Mouse (Mus musculus) neural tube, embryonic 15.5 days (tissue): ENCODE data around the gene Cdh16. TPM values are rescaled to one million over a fixed set of nuclear protein-coding genes. Genes with fewer than 3 reads are reported as not detected.
A peak's percentile ranks its signal among the peaks of the same experiment; 100 is the strongest.

ENCODE experiments used
- ATAC-seq: fragments of 200-750 bp; cut with Nextera tagmentation; 2 replicates; pipeline ENCODE4 v1.8.0; 2017; ENCODE audit warnings: mild to moderate bottlenecking, moderate TSS enrichment, moderate library complexity; ENCODE audit not compliant: low FRiP score
- H3K27ac ChIP-seq: fragments of 300-500 bp; sonication (generic); replicated peaks from 2 replicates; pipeline ENCODE4 v1.5.1; 2015; ENCODE audit warnings: mild to moderate bottlenecking, inconsistent platforms
- H3K27me3 ChIP-seq: fragments of 300-500 bp; sonication (generic); replicated peaks from 2 replicates; pipeline ENCODE4 v1.6.1; 2015; ENCODE audit warnings: inconsistent platforms
- H3K36me3 ChIP-seq: fragments of 300-500 bp; sonication (generic); 2 replicates; pipeline ENCODE4 v1.6.1; 2015; ENCODE audit warnings: inconsistent platforms
- H3K4me1 ChIP-seq: fragments of 300-500 bp; sonication (generic); 2 replicates; pipeline ENCODE4 v1.6.1; 2015; ENCODE audit warnings: inconsistent platforms
- H3K4me2 ChIP-seq: fragments of 300-500 bp; sonication (generic); 2 replicates; pipeline ENCODE4 v1.6.1; 2015; ENCODE audit warnings: inconsistent platforms, mild to moderate bottlenecking, moderate library complexity
- H3K4me3 ChIP-seq: fragments of 300-500 bp; sonication (generic); replicated peaks from 2 replicates; pipeline ENCODE4 v1.5.1; 2015; ENCODE audit warnings: mild to moderate bottlenecking, inconsistent platforms
- H3K9ac ChIP-seq: fragments of 300-500 bp; sonication (generic); replicated peaks from 2 replicates; pipeline ENCODE4 v1.6.1; 2015; ENCODE audit warnings: mild to moderate bottlenecking, inconsistent platforms
- H3K9me3 ChIP-seq: fragments of 300-500 bp; sonication (generic); replicated peaks from 2 replicates; pipeline ENCODE4 v1.6.1; 2016; ENCODE audit warnings: inconsistent platforms
- WGBS: fragments of 180-500 bp; shearing (Covaris S2); methylation state at CpG from one replicate; pipeline ENCODE4 v1.1.7; 2015; ENCODE audit warnings: mixed read lengths; 5-methylcytosine and 5-hydroxymethylcytosine counted together
- polyA plus RNA-seq: library from polyadenylated mRNA; unstranded; fragments of >200 nt; fragmentation: Nextera tagmentation; extraction: Ambion mirVana; gene quantifications from 2 replicates; pipeline ENCODE4 v1.2.1, GENCODE M21; 2015

Cdh16 gene
- polyA plus RNA-seq, 1 experiment from 2014 or later: not detected

DNA sequence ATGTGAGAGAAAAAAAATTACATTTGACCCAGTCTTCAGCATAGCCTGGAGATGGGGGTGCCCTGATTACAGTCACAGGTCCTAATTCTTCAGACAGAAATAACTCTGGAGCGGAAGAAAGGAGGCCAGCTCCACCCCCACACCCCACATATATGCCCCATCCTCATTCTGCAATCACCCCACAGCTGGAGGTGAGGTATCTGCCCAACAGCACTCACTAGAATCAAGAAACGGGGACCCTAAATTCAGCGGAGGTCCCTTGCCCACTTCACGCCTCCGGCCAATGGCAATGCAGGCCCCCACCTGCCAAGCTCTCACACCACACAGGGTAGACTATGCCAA lies 58.8 kb downstream of the Cdh16 start:
- Histone ChIP-seq H3K4me2 (no peak overlapping the region), H3K9ac (no peak overlapping the region)
- 0 out of 2 replicates have a peak, but pooled peaks have one; percentile 14 for ATAC-seq

DNA sequence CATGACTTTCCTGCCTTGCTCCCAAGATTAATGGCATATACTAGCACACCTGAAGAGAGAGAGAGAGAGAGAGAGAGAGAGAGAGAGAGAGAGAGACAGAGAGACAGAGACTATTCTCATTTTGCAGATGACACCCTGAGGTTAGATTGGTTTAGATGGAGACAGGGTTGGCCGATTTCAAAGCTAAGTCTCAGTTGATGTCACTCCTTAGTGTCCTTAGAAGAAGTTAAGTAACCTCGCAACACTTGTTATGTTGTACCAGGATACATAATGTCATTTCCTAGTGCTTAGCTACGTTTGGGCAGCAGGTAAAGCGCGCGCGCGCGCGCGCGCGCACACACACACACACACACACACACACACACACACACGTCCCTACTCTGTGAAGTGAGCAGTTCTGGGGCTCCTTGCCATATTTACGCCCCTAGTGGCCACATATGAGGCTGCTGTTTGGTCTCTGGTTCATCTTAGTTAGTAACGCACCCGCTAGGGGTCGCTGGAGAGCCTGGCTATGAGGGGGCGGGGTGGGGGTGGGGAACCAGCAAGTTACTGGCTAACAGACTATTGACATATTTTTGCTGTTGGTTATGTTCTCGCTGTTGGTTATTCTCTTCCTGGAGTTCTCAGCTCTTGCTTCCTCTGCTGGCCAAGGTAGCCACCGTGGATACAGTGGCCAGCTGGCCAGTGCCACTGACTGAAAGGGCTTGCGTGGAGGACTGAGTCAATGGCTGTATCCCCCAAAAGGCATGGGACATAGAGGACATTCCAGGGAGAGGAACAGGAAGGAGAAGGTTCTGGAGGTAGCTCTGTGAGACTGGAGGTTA lies 59.4 kb downstream of the Cdh16 start:
- peak; percentile 75 for ATAC-seq
- 17% methylated on average over 22 of the region's 22 CpGs for WGBS
- peak overlapping the region; percentile 35 for H3K4me2 ChIP-seq

More for the DNA sequence above, 58.8 kb downstream of the Cdh16 start:
- 93% methylated on average over 5 of the region's 5 CpGs for WGBS
- H3K27me3 ChIP-seq: 0 out of 2 replicates have a peak, but pooled peaks cover 2% of the 10 kb centered on the region
- no peaks in the 10 kb centered on the region for H3K9me3 ChIP-seq
- no peaks in the 10 kb centered on the region for H3K36me3 ChIP-seq
- H3K4me1 ChIP-seq: 0 out of 2 replicates have a peak, but pooled peaks cover 2% of the 10 kb centered on the region
- no peak overlapping the region for H3K4me3 ChIP-seq
- H3K27ac ChIP-seq: no peak overlapping the region

DNA sequence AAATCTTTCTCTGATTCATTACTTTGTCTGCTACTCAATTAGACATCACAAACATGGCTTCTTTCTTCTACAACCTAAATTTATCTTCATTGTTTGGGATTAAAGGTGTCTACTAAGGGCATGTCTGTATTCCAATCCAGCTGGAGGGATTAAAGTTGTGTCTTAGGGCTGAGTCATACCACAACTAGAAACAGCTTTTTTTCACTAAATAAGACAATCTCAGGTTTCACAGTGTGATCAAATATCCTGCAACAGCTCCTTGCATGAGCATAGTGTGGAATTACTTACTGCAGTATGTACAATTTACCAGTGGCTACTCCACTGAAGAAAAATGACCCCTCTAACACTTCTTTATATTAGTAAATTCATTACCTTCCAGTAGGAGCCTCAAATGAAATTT lies 63.5 kb downstream of the Cdh16 start:
- Histone ChIP-seq H3K27ac (no peak overlapping the region), H3K4me3 (no peak overlapping the region), H3K27me3 (0 out of 2 replicates have a peak, but pooled peaks cover 2% of the 10 kb centered on the region), H3K9ac (no peak overlapping the region), H3K4me1 (0 out of 2 replicates have a peak, but pooled peaks cover 2% of the 10 kb centered on the region), H3K9me3 (no peaks in the 10 kb centered on the region), H3K4me2 (no peak overlapping the region), H3K36me3 (no peaks in the 10 kb centered on the region)
- ATAC-seq: no peak

More for the DNA sequence above, 59.4 kb downstream of the Cdh16 start:
- Histone ChIP-seq H3K27ac (no peak overlapping the region), H3K9ac (no peak overlapping the region), H3K36me3 (no peaks in the 10 kb centered on the region), H3K27me3 (0 out of 2 replicates have a peak, but pooled peaks cover 2% of the 10 kb centered on the region), H3K4me3 (no peak overlapping the region), H3K4me1 (0 out of 2 replicates have a peak, but pooled peaks cover 2% of the 10 kb centered on the region), H3K9me3 (no peaks in the 10 kb centered on the region)

DNA sequence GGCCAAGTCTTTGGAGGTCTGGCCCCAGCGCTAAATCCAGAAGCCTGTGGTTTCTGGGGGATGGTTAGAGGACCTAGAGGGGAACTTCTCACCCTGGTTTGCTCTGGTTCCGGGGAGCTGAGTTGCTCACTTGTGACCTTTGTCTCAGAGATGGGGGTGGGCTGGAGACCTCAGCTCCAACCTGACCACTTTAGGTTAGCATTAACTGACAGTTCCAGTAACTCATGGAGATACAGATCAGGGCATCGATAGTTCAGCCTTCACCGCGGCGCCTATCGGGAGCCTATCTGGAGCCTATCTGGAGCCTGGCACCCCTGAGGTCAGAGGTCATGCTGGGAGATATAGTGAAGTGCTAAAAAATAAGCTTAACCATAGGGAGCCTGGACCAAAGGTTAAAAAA lies 67.0 kb downstream of the Cdh16 start:
- no peak overlapping the region for H3K9ac ChIP-seq
- H3K27ac ChIP-seq: no peak overlapping the region
- no peaks in the 10 kb centered on the region for H3K27me3 ChIP-seq
- WGBS: 93% methylated on average over 7 of the region's 7 CpGs
- ATAC-seq: no peak
- H3K4me1 ChIP-seq: no peaks in the 10 kb centered on the region
- no peak overlapping the region for H3K4me3 ChIP-seq
- H3K4me2 ChIP-seq: no peak overlapping the region
- no peaks in the 10 kb centered on the region for H3K36me3 ChIP-seq
- H3K9me3 ChIP-seq: no peaks in the 10 kb centered on the region

DNA sequence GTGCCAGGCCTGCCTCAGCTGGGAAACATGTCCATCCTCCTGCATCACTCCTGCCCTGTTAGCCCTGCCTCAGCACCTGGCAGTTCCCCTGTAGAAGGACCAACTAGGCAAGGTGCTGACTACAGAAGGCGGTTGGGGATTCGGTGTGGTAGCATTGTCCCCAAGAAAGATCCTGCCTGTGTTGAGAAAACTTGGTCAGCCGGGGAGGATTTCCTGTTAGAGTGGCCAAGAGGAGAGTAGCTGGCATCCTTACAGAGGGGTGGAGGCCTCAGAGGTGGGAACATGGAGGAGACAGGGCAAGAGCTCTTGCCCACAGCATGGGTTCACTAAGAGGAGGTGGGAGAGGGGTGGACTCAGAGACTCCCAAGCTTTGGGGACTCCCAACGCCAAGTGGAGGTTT lies 69.0 kb downstream of the Cdh16 start:
- H3K36me3 ChIP-seq: no peaks in the 10 kb centered on the region
- H3K27me3 ChIP-seq: no peaks in the 10 kb centered on the region
- no peaks in the 10 kb centered on the region for H3K4me1 ChIP-seq
- H3K4me3 ChIP-seq: no peak overlapping the region
- ATAC-seq: no peak
- 91% methylated on average over 4 of the region's 4 CpGs for WGBS
- no peak overlapping the region for H3K27ac ChIP-seq
- H3K4me2 ChIP-seq: no peak overlapping the region
- H3K9me3 ChIP-seq: no peaks in the 10 kb centered on the region
- no peak overlapping the region for H3K9ac ChIP-seq

Other genes with a start within 250 kb of the Cdh16 start
- 2.4 and 2.6 TPM in 2 replicates for gene Cmtm4, start 228.6 kb downstream of the Cdh16 start, polyA plus RNA-seq
- 83.4 and 98.1 TPM in 2 replicates for gene Dync1li2, start 181.3 kb downstream of the Cdh16 start, polyA plus RNA-seq
- 0.59 and 0.97 TPM in 2 replicates for gene Terb1, start 114.5 kb downstream of the Cdh16 start, polyA plus RNA-seq
- 97.2 and 99.2 TPM in 2 replicates for gene Nae1, start 89.8 kb downstream of the Cdh16 start, polyA plus RNA-seq
- gene Car7, start 89.7 kb downstream of the Cdh16 start, polyA plus RNA-seq: 3.0 and 3.3 TPM in 2 replicates
- 18.4 and 19.7 TPM in 2 replicates for gene Pdp2, start 32.9 kb downstream of the Cdh16 start, polyA plus RNA-seq
- gene Rrad, start 6.9 kb upstream of the Cdh16 start, polyA plus RNA-seq: 4.7 and 6.8 TPM in 2 replicates
- gene Ciao2b, start 17.6 kb upstream of the Cdh16 start, polyA plus RNA-seq: 121 and 135 TPM in 2 replicates
- gene Ces2a, start 109.6 kb upstream of the Cdh16 start, polyA plus RNA-seq: 0.17 TPM in 1 of 2 replicates, not detected in the other
- gene Ces2b, start 207.2 kb upstream of the Cdh16 start, polyA plus RNA-seq: 0.15 and 0.40 TPM in 2 replicates
- not detected in 2 replicates for gene Ces2c, start 222.7 kb upstream of the Cdh16 start, polyA plus RNA-seq